Mouse (Mus musculus): ENCODE results near the gene Senp1.

GRCm38 (mm10) chr15:98094905-98095304 lies 1.4 kb upstream of the Senp1 start:
- TF ChIP-seq CTCF (IDR thresholded peaks at IDR 0.05; ENCODE audit: extremely low read depth, insufficient read length, insufficient replicate concordance, low read depth, low read length): no peak
- TF ChIP-seq POLR2A (IDR thresholded peaks at IDR 0.05; ENCODE audit: low read depth, low read length): no peak
